Mouse (Mus musculus): Measurements from ENCODE around the gene Hnf4a.
"Not testable (repeated sequence)": the region's sequence is repeated elsewhere in the genome, so short reads cannot be mapped to it uniquely, and the experiment has no call there.

Gene Hnf4a

GRCm38 (mm10) chr2:163615906-163616651, 109.5 kb downstream of the Hnf4a start:
- Histone ChIP-seq H3K4me1 (replicated peaks; ENCODE audit: low read depth, low read length) (peaks cover 25% of the 10 kb centered on the region), H3K36me3 (ENCODE audit: insufficient read depth, low read length) (peaks cover 43% of the 10 kb centered on the region), H3K27me3 (ENCODE audit: insufficient read depth, low read length) (no peaks in the 10 kb centered on the region), H3K9me3 (ENCODE audit: low read length) (no peaks in the 10 kb centered on the region), H3K4me3 (replicated peaks; ENCODE audit: low read length) (no peak overlapping the region)
- TF ChIP-seq POU5F1 (IDR thresholded peaks at IDR 0.05; ENCODE audit: borderline replicate concordance, low read length) (no peak), CTCF (conservative IDR thresholded peaks at IDR 0.05; ENCODE audit: low read length) (no peak), NANOG (IDR thresholded peaks at IDR 0.05; ENCODE audit: borderline replicate concordance, low read length) (no peak)

- no peak for TF ChIP-seq POU5F1 (IDR thresholded peaks at IDR 0.05; ENCODE audit: borderline replicate concordance, low read length)
- no peak for TF ChIP-seq NANOG (IDR thresholded peaks at IDR 0.05; ENCODE audit: borderline replicate concordance, low read length)
- no peak for TF ChIP-seq CTCF (conservative IDR thresholded peaks at IDR 0.05; ENCODE audit: low read length)
- Histone ChIP-seq H3K4me3 (replicated peaks; ENCODE audit: low read length) (no peak overlapping the region), H3K36me3 (ENCODE audit: insufficient read depth, low read length) (peaks cover 48% of the 10 kb centered on the region), H3K9me3 (ENCODE audit: low read length) (no peaks in the 10 kb centered on the region), H3K27me3 (ENCODE audit: insufficient read depth, low read length) (no peaks in the 10 kb centered on the region), H3K4me1 (replicated peaks; ENCODE audit: low read depth, low read length) (peaks cover 18% of the 10 kb centered on the region)
Observed at GRCm38 (mm10) chr2:163616652-163617227, 110.1 kb downstream of the Hnf4a start.

GRCm38 (mm10) chr2:163617232-163617863, 110.7 kb downstream of the Hnf4a start:
- Histone ChIP-seq H3K27me3 (ENCODE audit: insufficient read depth, low read length) (no peaks in the 10 kb centered on the region), H3K4me3 (replicated peaks; ENCODE audit: low read length) (no peak overlapping the region), H3K36me3 (ENCODE audit: insufficient read depth, low read length) (peaks cover 49% of the 10 kb centered on the region), H3K9me3 (ENCODE audit: low read length) (no peaks in the 10 kb centered on the region), H3K4me1 (replicated peaks; ENCODE audit: low read depth, low read length) (peaks cover 17% of the 10 kb centered on the region)
- TF ChIP-seq CTCF (conservative IDR thresholded peaks at IDR 0.05; ENCODE audit: low read length) (no peak), POU5F1 (IDR thresholded peaks at IDR 0.05; ENCODE audit: borderline replicate concordance, low read length) (no peak), NANOG (IDR thresholded peaks at IDR 0.05; ENCODE audit: borderline replicate concordance, low read length) (no peak)

GRCm38 (mm10) chr2:163617874-163618273, 111.3 kb downstream of the Hnf4a start:
- Histone ChIP-seq H3K27me3 (ENCODE audit: insufficient read depth, low read length) (no peaks in the 10 kb centered on the region), H3K4me3 (replicated peaks; ENCODE audit: low read length) (no peak overlapping the region), H3K36me3 (ENCODE audit: insufficient read depth, low read length) (peaks cover 52% of the 10 kb centered on the region), H3K4me1 (replicated peaks; ENCODE audit: low read depth, low read length) (peaks cover 17% of the 10 kb centered on the region), H3K9me3 (ENCODE audit: low read length) (no peaks in the 10 kb centered on the region)
- no peak for TF ChIP-seq CTCF (conservative IDR thresholded peaks at IDR 0.05; ENCODE audit: low read length)
- TF ChIP-seq POU5F1 (IDR thresholded peaks at IDR 0.05; ENCODE audit: borderline replicate concordance, low read length), result no peak
- no peak for TF ChIP-seq NANOG (IDR thresholded peaks at IDR 0.05; ENCODE audit: borderline replicate concordance, low read length)

GRCm38 (mm10) chr2:163620451-163620850, 113.8 kb downstream of the Hnf4a start:
- peaks cover 64% of the 10 kb centered on the region for H3K36me3 ChIP-seq (ENCODE audit: insufficient read depth, low read length)
- H3K4me1 ChIP-seq (replicated peaks; ENCODE audit: low read depth, low read length), result peaks cover 15% of the 10 kb centered on the region
- no peak for TF ChIP-seq CTCF (conservative IDR thresholded peaks at IDR 0.05; ENCODE audit: low read length)
- no peak for TF ChIP-seq POU5F1 (IDR thresholded peaks at IDR 0.05; ENCODE audit: borderline replicate concordance, low read length)
- no peak for TF ChIP-seq NANOG (IDR thresholded peaks at IDR 0.05; ENCODE audit: borderline replicate concordance, low read length)
- no peaks in the 10 kb centered on the region for H3K9me3 ChIP-seq (ENCODE audit: low read length)
- no peak overlapping the region for H3K4me3 ChIP-seq (replicated peaks; ENCODE audit: low read length)
- no peaks in the 10 kb centered on the region for H3K27me3 ChIP-seq (ENCODE audit: insufficient read depth, low read length)

GRCm38 (mm10) chr2:163621401-163621800, 114.8 kb downstream of the Hnf4a start:
- not testable (repeated sequence) for H3K27me3 ChIP-seq (ENCODE audit: insufficient read depth, low read length); H3K4me1 ChIP-seq (replicated peaks; ENCODE audit: low read depth, low read length); H3K4me3 ChIP-seq (replicated peaks; ENCODE audit: low read length); H3K9me3 ChIP-seq (ENCODE audit: low read length)
- H3K36me3 ChIP-seq (ENCODE audit: insufficient read depth, low read length), result peaks cover 64% of the 10 kb centered on the region
